Mouse (Mus musculus) testis, adult 2 months (tissue): ENCODE measurements around the gene Kif3b.

ENCODE experiments used
- CTCF ChIP-seq: fragments of 200-500 bp; IDR thresholded peaks from 2 replicates; pipeline ENCODE4 v1.5.1; 2012; ENCODE audit warnings: low read depth, mild to moderate bottlenecking, inconsistent platforms, low read length, moderate library complexity; ENCODE audit not compliant: control insufficient read depth, insufficient read depth, insufficient replicate concordance
- POLR2A ChIP-seq: fragments of 200-500 bp; IDR thresholded peaks from 2 replicates; pipeline ENCODE4 v1.6.1; 2012; ENCODE audit warnings: low read depth, mild to moderate bottlenecking, inconsistent platforms, low read length, moderate library complexity; ENCODE audit not compliant: control insufficient read depth

GRCm38 (mm10) chr2:153346221-153347182 lies 55.3 kb downstream of the Kif3b start:
- TF ChIP-seq CTCF (no peak), POLR2A (no peak)
